Mouse (Mus musculus) hindbrain, postnatal 0 days (tissue): ENCODE measurements at regions not wholly inside any gene's neighbourhood (a gene's known extent, or its start where the extent isn't known, plus 50 kb on each side); places are given as distances from the start of the nearest gene placed in this dataset.

ENCODE experiments used
- ATAC-seq: fragments of 200-750 bp; cut with Nextera tagmentation; 2 replicates; pipeline ENCODE4 v1.8.0; 2017; ENCODE audit warnings: mild to moderate bottlenecking, moderate TSS enrichment, moderate library complexity
- DNase-seq: peaks from one replicate; pipeline ENCODE4 v3.0.0-alpha.2; 2015; ENCODE audit warnings: low spot score
- H3K27ac ChIP-seq: fragments of 300-500 bp; sonication (generic); 2 replicates; pipeline ENCODE4 v1.5.1; 2014; ENCODE audit warnings: mild to moderate bottlenecking
- H3K27me3 ChIP-seq: fragments of 300-500 bp; sonication (generic); 2 replicates; pipeline ENCODE4 v1.6.1; 2014; ENCODE audit warnings: low read length, mixed read lengths; ENCODE audit not compliant: insufficient read depth
- H3K36me3 ChIP-seq: fragments of 300-500 bp; sonication (generic); 2 replicates; pipeline ENCODE4 v1.6.1; 2014; ENCODE audit warnings: low read length, mixed read lengths; ENCODE audit not compliant: insufficient read depth
- H3K4me1 ChIP-seq: fragments of 300-500 bp; sonication (generic); 2 replicates; pipeline ENCODE4 v1.6.1; 2014; ENCODE audit warnings: antibody characterized with exemption, low read length, mixed read lengths; ENCODE audit not compliant: insufficient read depth
- H3K4me2 ChIP-seq: fragments of 300-500 bp; sonication (generic); 2 replicates; pipeline ENCODE4 v1.6.1; 2014; ENCODE audit warnings: low read depth, mild to moderate bottlenecking, low read length, moderate library complexity, mixed read lengths
- H3K4me3 ChIP-seq: fragments of 300-500 bp; sonication (generic); 2 replicates; pipeline ENCODE4 v1.5.1; 2014; ENCODE audit warnings: low read length
- H3K9ac ChIP-seq: fragments of 300-500 bp; sonication (generic); replicated peaks from 2 replicates; pipeline ENCODE4 v1.6.1; 2014; ENCODE audit warnings: mild to moderate bottlenecking, low read length, moderate library complexity, mixed read lengths
- H3K9me3 ChIP-seq: fragments of 300-500 bp; sonication (generic); 2 replicates; pipeline ENCODE4 v1.6.1; 2016; ENCODE audit warnings: low read length, mixed read lengths
- CTCF ChIP-seq: IDR thresholded peaks from 2 replicates; pipeline ENCODE4 v1.5.1; 2016; ENCODE audit warnings: antibody characterized with exemption, control low read depth, low read depth
- WGBS: fragments of 180-500 bp; shearing (Covaris S2); extraction: QIAGEN DNeasy Blood & Tissue Kit; methylation state at CpG from one replicate; pipeline ENCODE4 v1.1.7; 2014; 5-methylcytosine and 5-hydroxymethylcytosine counted together

DNA sequence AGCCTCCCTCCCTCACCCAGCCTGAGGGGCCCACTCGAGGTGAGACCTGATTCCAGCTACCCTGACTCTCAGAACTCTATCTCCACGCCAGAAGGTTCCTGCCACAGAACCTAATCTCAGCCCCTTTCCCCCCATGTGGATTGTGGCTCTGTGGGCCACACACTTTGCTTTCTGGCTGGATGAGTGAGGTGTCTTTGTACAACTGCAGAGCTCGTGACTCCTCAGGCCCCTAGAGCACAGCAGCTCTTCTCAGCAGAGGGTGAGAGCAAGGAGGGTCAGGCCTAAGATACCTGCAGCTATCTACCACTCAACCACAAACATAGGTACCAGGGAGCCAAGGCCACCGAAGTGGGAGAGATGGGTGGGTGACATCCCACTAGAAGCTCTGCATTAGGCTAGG, 93.2 kb downstream of the Fam53a start:
- no peaks in the 10 kb centered on the region for H3K36me3 ChIP-seq
- TF ChIP-seq CTCF, result no peak
- H3K9me3 ChIP-seq, result no peaks in the 10 kb centered on the region
- no peak overlapping the region for H3K9ac ChIP-seq
- ATAC-seq, result no peak
- WGBS, result 77% methylated on average over 4 of the region's 4 CpGs
- H3K27me3 ChIP-seq, result peaks cover 24% of the 10 kb centered on the region
- H3K4me2 ChIP-seq, result no peak overlapping the region
- H3K4me3 ChIP-seq, result no peak overlapping the region
- H3K4me1 ChIP-seq, result no peaks in the 10 kb centered on the region; the same call in 1 of the 2 replicates
- no peak for DNase-seq
- H3K27ac ChIP-seq, result no peak overlapping the region

DNA sequence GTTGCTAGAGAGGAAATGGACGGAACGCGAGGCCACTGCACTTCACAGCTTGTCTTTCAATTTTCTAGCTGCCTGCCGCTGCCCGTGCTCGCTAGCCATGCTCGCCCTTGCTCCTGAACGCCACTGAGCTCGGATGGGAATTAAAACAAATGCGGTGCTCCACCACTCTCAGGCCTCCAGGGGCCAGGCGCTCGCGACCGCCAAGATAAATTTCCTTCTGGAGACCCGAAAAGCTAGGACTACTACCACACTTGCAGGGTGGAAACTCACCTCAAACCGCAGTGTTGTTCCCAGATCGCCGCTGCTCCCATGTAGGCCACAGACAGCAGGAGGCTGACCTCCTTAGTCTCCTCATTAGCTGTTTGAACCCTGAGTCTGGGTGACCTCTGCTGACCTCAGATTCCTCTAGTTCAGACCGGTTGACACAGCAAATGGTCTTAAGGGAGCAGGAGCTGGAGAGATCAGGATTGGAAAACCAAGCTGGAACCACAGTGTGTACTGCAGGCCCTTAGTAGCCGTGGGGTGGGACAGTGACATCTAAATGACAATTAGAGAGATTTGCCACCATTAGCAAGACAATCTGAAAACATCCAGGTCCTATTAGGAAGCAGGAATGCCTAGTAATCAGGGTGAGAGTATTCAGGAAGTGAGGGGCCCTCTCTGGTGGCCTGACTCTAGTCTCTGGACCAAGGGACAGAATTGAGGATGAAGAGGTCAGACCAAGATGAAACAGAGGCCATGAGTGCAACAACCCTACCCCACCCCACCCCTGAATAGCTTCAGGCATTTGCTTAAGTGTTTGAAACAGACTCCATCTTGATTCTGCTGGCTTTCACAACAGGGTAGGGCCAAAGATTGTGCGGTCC, 94.1 kb downstream of the Fam53a start:
- no peaks in the 10 kb centered on the region for H3K36me3 ChIP-seq
- H3K4me1 ChIP-seq, result no peaks in the 10 kb centered on the region; the same call in 1 of the 2 replicates
- WGBS, result 13% methylated on average over 21 of the region's 21 CpGs
- H3K27me3 ChIP-seq, result peaks cover 18% of the 10 kb centered on the region
- no peaks in the 10 kb centered on the region for H3K9me3 ChIP-seq
- DNase-seq, result peak; percentile 24
- H3K4me3 ChIP-seq, result no peak overlapping the region
- H3K4me2 ChIP-seq, result peak overlapping the region; percentile 33
- TF ChIP-seq CTCF, result no peak
- no peak overlapping the region for H3K9ac ChIP-seq
- no peak for ATAC-seq
- no peak overlapping the region for H3K27ac ChIP-seq

DNA sequence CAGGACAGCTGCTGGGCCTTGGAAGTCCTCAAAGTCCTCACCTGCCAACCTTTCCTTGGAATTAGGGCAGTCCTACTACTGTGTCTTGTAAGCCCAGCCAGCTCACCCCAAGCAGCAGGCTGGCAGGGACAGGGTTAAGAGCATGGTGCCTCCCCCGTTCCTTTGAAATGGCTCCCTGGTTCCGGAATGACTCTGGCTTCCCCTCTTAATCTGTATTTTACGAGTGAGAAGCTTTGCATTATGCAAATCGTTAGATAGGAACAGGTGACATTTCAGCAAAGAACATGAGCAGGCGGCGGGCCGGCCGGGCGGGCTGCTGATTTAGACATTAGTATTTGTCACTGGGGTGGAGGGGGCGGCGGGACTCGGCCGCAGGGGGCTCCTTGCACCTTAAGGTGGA, 95.1 kb downstream of the Fam53a start:
- H3K27me3 ChIP-seq, result peaks cover 18% of the 10 kb centered on the region
- ATAC-seq (no peak), DNase-seq (peak; percentile 21)
- peak overlapping the region; percentile 33 for H3K4me2 ChIP-seq
- TF ChIP-seq CTCF, result no peak
- H3K9me3 ChIP-seq, result no peaks in the 10 kb centered on the region
- H3K36me3 ChIP-seq, result no peaks in the 10 kb centered on the region
- no peak overlapping the region for H3K9ac ChIP-seq
- H3K4me3 ChIP-seq, result peak overlapping the region; percentile 2; the same call in 1 of the 2 replicates
- 6% methylated on average over 13 of the region's 13 CpGs for WGBS
- no peak overlapping the region for H3K27ac ChIP-seq
- no peaks in the 10 kb centered on the region for H3K4me1 ChIP-seq

DNA sequence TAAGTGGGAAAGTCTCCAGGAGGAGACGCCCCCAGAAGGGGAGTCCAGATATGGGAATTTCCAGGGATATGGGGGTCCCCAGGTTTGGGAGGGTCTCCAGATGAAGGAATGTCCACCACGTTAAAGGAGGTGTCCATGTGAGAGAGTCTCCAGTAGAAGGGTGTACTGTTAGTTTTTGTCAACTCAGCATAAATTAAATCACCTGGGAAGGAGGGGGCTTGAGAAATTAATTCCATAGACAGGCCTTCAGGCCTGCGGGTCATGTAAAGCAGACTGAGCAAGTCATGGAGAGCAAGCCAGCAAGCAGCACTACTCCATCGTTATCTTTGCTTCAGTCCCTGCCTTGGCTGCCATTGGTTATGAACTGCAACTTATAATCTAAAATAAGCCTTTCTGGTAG, 96.2 kb downstream of the Fam53a start:
- WGBS, result 93% methylated on average over 4 of the region's 4 CpGs
- TF ChIP-seq CTCF, result no peak
- no peak for ATAC-seq

DNA sequence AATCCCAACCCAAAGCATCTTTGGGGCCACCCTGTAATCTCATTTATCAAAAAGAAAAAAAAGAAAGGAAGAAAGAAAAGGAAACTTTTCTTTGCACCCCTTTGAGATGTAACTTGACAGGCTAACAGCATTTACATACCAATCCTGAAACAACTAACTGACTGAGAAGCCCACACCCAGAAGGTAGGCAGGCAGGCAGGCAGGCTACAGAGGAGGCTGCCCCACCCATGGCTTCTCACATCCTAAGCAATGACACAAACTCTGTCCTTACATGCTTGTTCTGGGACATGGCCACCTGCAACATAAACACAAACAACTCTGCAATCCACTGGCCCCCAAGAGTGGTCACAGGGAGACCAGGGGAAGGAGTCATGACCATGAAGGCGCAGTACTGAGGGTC, 97.5 kb upstream of the Nkx1-1 start:
- DNase-seq, result no peak
- no peak overlapping the region for H3K4me2 ChIP-seq
- 93% methylated on average over 1 of the region's 1 CpGs for WGBS
- no peak overlapping the region for H3K27ac ChIP-seq
- H3K9ac ChIP-seq, result no peak overlapping the region
- H3K4me1 ChIP-seq, result no peaks in the 10 kb centered on the region
- no peak overlapping the region for H3K4me3 ChIP-seq
- no peak for ATAC-seq
- no peaks in the 10 kb centered on the region for H3K9me3 ChIP-seq
- H3K36me3 ChIP-seq, result no peaks in the 10 kb centered on the region
- no peak for TF ChIP-seq CTCF
- peaks cover 13% of the 10 kb centered on the region for H3K27me3 ChIP-seq

More for the DNA sequence above, 96.2 kb downstream of the Fam53a start:
- no peak for DNase-seq
- Histone ChIP-seq H3K4me2 (no peak overlapping the region), H3K27ac (no peak overlapping the region), H3K4me3 (no peak overlapping the region), H3K27me3 (peaks cover 18% of the 10 kb centered on the region), H3K9me3 (no peaks in the 10 kb centered on the region), H3K36me3 (no peaks in the 10 kb centered on the region), H3K4me1 (no peaks in the 10 kb centered on the region), H3K9ac (no peak overlapping the region)

DNA sequence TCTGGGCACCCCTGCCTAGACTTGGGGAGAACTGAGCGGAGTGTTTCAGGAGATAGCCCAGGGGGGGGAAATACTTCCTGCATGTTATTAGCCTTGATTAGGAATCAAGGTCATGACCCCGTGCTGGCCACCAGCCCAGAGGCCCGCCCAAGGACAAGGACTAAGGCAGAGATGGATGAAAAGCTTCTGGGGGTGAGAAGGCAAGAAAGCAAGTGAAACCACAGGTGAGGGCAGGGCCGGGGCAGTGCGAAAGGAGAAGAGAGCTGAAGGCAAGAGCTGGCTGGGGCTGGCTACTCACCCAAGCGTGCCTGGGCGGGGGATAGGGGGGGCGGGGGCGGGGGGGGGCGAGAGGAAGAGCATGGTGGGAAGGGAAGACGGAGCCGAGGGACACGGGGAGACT, 96.0 kb upstream of the Nkx1-1 start:
- Histone ChIP-seq H3K4me1 (no peaks in the 10 kb centered on the region), H3K4me3 (no peak overlapping the region), H3K4me2 (no peak overlapping the region), H3K36me3 (no peaks in the 10 kb centered on the region), H3K27me3 (peaks cover 9% of the 10 kb centered on the region; the same call in 1 of the 2 replicates), H3K27ac (no peak overlapping the region), H3K9me3 (no peaks in the 10 kb centered on the region), H3K9ac (no peak overlapping the region)
- ATAC-seq, result no peak
- WGBS, result 34% methylated on average over 10 of the region's 13 CpGs
- no peak for TF ChIP-seq CTCF
- no peak for DNase-seq

DNA sequence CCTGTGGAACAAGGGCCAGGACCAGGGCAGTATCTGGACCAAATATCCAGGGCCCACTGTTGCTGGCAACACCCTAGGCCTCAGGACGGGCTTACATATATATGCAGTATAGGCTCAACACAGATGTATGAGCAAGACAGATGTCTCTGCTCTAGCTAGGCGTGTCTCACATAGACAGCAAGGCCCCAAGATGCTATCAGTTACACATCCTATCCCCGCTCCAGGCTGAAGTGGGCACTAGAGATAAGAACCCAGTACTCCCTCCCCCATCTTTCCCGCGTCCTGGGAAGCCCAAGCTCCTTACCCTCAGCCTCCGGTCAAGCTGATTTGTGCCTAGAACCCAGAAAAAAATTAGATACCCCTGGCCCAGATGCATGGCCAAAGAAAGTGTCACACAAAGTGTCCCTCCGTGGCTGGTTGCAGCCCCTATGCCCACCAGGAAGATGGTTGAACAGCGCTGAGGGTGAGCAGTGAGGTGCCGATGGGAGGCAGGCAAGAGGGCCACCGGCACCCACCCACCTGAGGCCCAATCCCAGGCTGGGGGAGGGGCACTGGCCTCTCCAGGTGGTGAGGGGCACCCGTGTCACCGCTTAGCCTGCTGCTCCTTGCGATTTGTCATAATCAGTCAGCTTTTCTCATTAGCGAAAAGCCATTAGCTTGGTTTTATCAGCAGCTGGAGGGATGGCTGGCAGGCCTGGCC, 95.3 kb upstream of the Nkx1-1 start:
- 64% methylated on average over 14 of the region's 14 CpGs for WGBS

More for the DNA sequence above, 95.3 kb upstream of the Nkx1-1 start:
- H3K27ac ChIP-seq, result no peak overlapping the region
- ATAC-seq, result no peak
- no peaks in the 10 kb centered on the region for H3K4me1 ChIP-seq
- H3K4me3 ChIP-seq, result no peak overlapping the region
- no peak for TF ChIP-seq CTCF
- no peak for DNase-seq
- H3K36me3 ChIP-seq, result no peaks in the 10 kb centered on the region
- no peaks in the 10 kb centered on the region for H3K9me3 ChIP-seq
- no peak overlapping the region for H3K9ac ChIP-seq
- no peak overlapping the region for H3K4me2 ChIP-seq
- peaks cover 9% of the 10 kb centered on the region; the same call in 1 of the 2 replicates for H3K27me3 ChIP-seq
